Mouse (Mus musculus) small intestine, adult 2 months (tissue): ENCODE results near the gene Kdm5a. TPM values are rescaled to one million over a fixed set of nuclear protein-coding genes. Genes with fewer than 3 reads are reported as not detected.

Experiments
- H3K27ac ChIP-seq: fragments of 200-500 bp; 2 replicates; pipeline ENCODE4 v1.5.1; 2012; ENCODE audit warnings: low read depth, low read length, control low read depth, inconsistent platforms; ENCODE audit not compliant: insufficient read depth
- H3K27me3 ChIP-seq: fragments of 200-500 bp; 2 replicates; pipeline ENCODE4 v1.6.1; 2012; ENCODE audit warnings: mild to moderate bottlenecking, moderate library complexity, low read length, inconsistent platforms; ENCODE audit not compliant: control insufficient read depth, insufficient read depth
- H3K36me3 ChIP-seq: fragments of 200-500 bp; 2 replicates; pipeline ENCODE4 v1.6.1; 2012; ENCODE audit warnings: mild to moderate bottlenecking, low read length, control low read depth, inconsistent platforms; ENCODE audit not compliant: control insufficient read depth, insufficient read depth
- H3K4me1 ChIP-seq: fragments of 200-500 bp; 2 replicates; pipeline ENCODE4 v1.6.1; 2012; ENCODE audit warnings: low read length, inconsistent platforms, mixed read lengths; ENCODE audit not compliant: control insufficient read depth, insufficient read depth, insufficient read length
- H3K4me3 ChIP-seq: fragments of 200-500 bp; 2 replicates; pipeline ENCODE4 v1.5.1; 2012; ENCODE audit warnings: low read depth, mild to moderate bottlenecking, control low read depth, inconsistent platforms, low read length, moderate library complexity
- CTCF ChIP-seq: fragments of 200-500 bp; IDR thresholded peaks from 2 replicates; pipeline ENCODE4 v1.5.1; 2012; ENCODE audit warnings: low read depth, mild to moderate bottlenecking, control low read depth, inconsistent platforms, low read length, moderate library complexity, mixed read lengths; ENCODE audit not compliant: insufficient replicate concordance, insufficient read length; ENCODE audit errors: extremely low read depth
- POLR2A ChIP-seq: fragments of 200-500 bp; IDR thresholded peaks from 2 replicates; pipeline ENCODE4 v1.6.1; 2012; ENCODE audit warnings: low read depth, mild to moderate bottlenecking, control low read depth, inconsistent platforms, low read length, moderate library complexity
- WGBS: fragments of 180-500 bp; shearing (Covaris S2); methylation state at CpG from one replicate; pipeline ENCODE4 v1.1.7; 2018; 5-methylcytosine and 5-hydroxymethylcytosine counted together
- polyA plus RNA-seq: library from polyadenylated mRNA; depleted of rRNA; stranded (reverse); fragments of >200 nt; gene quantifications from 2 replicates; pipeline ENCODE4 v1.2.3, GENCODE M21; 2012; rRNA removed

The Kdm5a gene
- polyA plus RNA-seq, 1 experiment = 1.1 TPM

- Histone ChIP-seq H3K36me3 (no peaks in the 10 kb centered on the region), H3K4me1 (peaks cover 14% of the 10 kb centered on the region), H3K27ac (no peak overlapping the region), H3K4me3 (peak overlapping the region; percentile 53), H3K27me3 (peaks cover 32% of the 10 kb centered on the region)
- TF ChIP-seq POLR2A (no peak), CTCF (no peak)
- WGBS = under 1% methylated on average over 95 of the region's 95 CpGs
Observed at GRCm38 (mm10) chr6:120492499-120493373, 128.8 kb downstream of the Kdm5a start.

- H3K4me1 ChIP-seq = peaks cover 14% of the 10 kb centered on the region
- no peak within 1 kb of the TSS for H3K27ac ChIP-seq
- WGBS = 2% methylated on average over 78 of the region's 84 CpGs
- H3K36me3 ChIP-seq = no peaks in the 10 kb centered on the region
- peak within 1 kb of the TSS; percentile 53 for H3K4me3 ChIP-seq
- H3K27me3 ChIP-seq = peaks cover 32% of the 10 kb centered on the region
- no peak for TF ChIP-seq POLR2A
- no peak for TF ChIP-seq CTCF
Observed at GRCm38 (mm10) chr6:120493374-120494181, 129.7 kb downstream of the Kdm5a start, which contains the start of gene Tmem121b. Gene Tmem121b, minus strand, starts transcription at chr6:120493807.

Other genes starting within 250 kb of the Kdm5a start
- gene D330020A13Rik, start 69.8 kb upstream of the Kdm5a start, polyA plus RNA-seq = 0.29 TPM in 1 of 2 replicates, not detected in the other
- gene B4galnt3, start 69.6 kb upstream of the Kdm5a start, polyA plus RNA-seq = 12.2 and 15.8 TPM in 2 replicates
- gene Ccdc77, start 250 bp downstream of the Kdm5a start, polyA plus RNA-seq = 0.48 and 0.58 TPM in 2 replicates
- gene Il17ra, start 99.1 kb downstream of the Kdm5a start, polyA plus RNA-seq = 8.4 and 18.7 TPM in 2 replicates
- gene Tmem121b, start 129.7 kb downstream of the Kdm5a start, polyA plus RNA-seq = 0.04 TPM in 1 of 2 replicates, not detected in the other
- 6.2 and 9.9 TPM in 2 replicates for gene Hdhd5, start 167.2 kb downstream of the Kdm5a start, polyA plus RNA-seq